Mouse (Mus musculus): ENCODE results near the gene Ahcyl2.

The Ahcyl2 gene

GRCm38 (mm10) chr6:29838531-29838930 lies 70.7 kb downstream of the Ahcyl2 start:
- H3K27me3 ChIP-seq (ENCODE audit: control insufficient read depth, insufficient read depth, low read length, poor library complexity, severe bottlenecking), result no peaks in the 10 kb centered on the region
- DNase-seq (ENCODE audit: low read depth, low spot score), result peak; percentile 85
- no peaks in the 10 kb centered on the region for H3K36me3 ChIP-seq (ENCODE audit: control insufficient read depth, insufficient read depth, low read length, poor library complexity, severe bottlenecking)

- no peak for DNase-seq (ENCODE audit: low read depth, low spot score)
- Histone ChIP-seq H3K27me3 (ENCODE audit: control insufficient read depth, insufficient read depth, low read length, poor library complexity, severe bottlenecking) (no peaks in the 10 kb centered on the region), H3K36me3 (ENCODE audit: control insufficient read depth, insufficient read depth, low read length, poor library complexity, severe bottlenecking) (no peaks in the 10 kb centered on the region)
Observed at GRCm38 (mm10) chr6:29840008-29840407, 72.2 kb downstream of the Ahcyl2 start.

GRCm38 (mm10) chr6:29841461-29841860 lies 73.7 kb downstream of the Ahcyl2 start:
- DNase-seq (ENCODE audit: low read depth, low spot score), result no peak
- H3K27me3 ChIP-seq (ENCODE audit: control insufficient read depth, insufficient read depth, low read length, poor library complexity, severe bottlenecking), result no peaks in the 10 kb centered on the region

GRCm38 (mm10) chr6:29847643-29848166 lies 79.9 kb downstream of the Ahcyl2 start:
- Histone ChIP-seq H3K27me3 (ENCODE audit: control insufficient read depth, insufficient read depth, low read length, poor library complexity, severe bottlenecking) (no peaks in the 10 kb centered on the region), H3K36me3 (ENCODE audit: control insufficient read depth, insufficient read depth, low read length, poor library complexity, severe bottlenecking) (no peaks in the 10 kb centered on the region)
- DNase-seq (ENCODE audit: low read depth, low spot score), result no peak

More at GRCm38 (mm10) chr6:29841461-29841860, 73.7 kb downstream of the Ahcyl2 start:
- H3K36me3 ChIP-seq (ENCODE audit: control insufficient read depth, insufficient read depth, low read length, poor library complexity, severe bottlenecking), result no peaks in the 10 kb centered on the region

- no peak for DNase-seq (ENCODE audit: low read depth, low spot score)
- Histone ChIP-seq H3K27me3 (ENCODE audit: control insufficient read depth, insufficient read depth, low read length, poor library complexity, severe bottlenecking) (no peaks in the 10 kb centered on the region), H3K36me3 (ENCODE audit: control insufficient read depth, insufficient read depth, low read length, poor library complexity, severe bottlenecking) (no peaks in the 10 kb centered on the region)
Observed at GRCm38 (mm10) chr6:29848808-29849207, 81.0 kb downstream of the Ahcyl2 start.

- no peaks in the 10 kb centered on the region for H3K36me3 ChIP-seq (ENCODE audit: control insufficient read depth, insufficient read depth, low read length, poor library complexity, severe bottlenecking)
- no peak for DNase-seq (ENCODE audit: low read depth, low spot score)
- H3K27me3 ChIP-seq (ENCODE audit: control insufficient read depth, insufficient read depth, low read length, poor library complexity, severe bottlenecking), result no peaks in the 10 kb centered on the region
Observed at GRCm38 (mm10) chr6:29850096-29850495, 82.3 kb downstream of the Ahcyl2 start.

GRCm38 (mm10) chr6:29850747-29851146 lies 82.9 kb downstream of the Ahcyl2 start:
- Histone ChIP-seq H3K27me3 (ENCODE audit: control insufficient read depth, insufficient read depth, low read length, poor library complexity, severe bottlenecking) (no peaks in the 10 kb centered on the region), H3K36me3 (ENCODE audit: control insufficient read depth, insufficient read depth, low read length, poor library complexity, severe bottlenecking) (no peaks in the 10 kb centered on the region)
- no peak for DNase-seq (ENCODE audit: low read depth, low spot score)

- no peaks in the 10 kb centered on the region for H3K27me3 ChIP-seq (ENCODE audit: control insufficient read depth, insufficient read depth, low read length, poor library complexity, severe bottlenecking)
- DNase-seq (ENCODE audit: low read depth, low spot score), result no peak
- no peaks in the 10 kb centered on the region for H3K36me3 ChIP-seq (ENCODE audit: control insufficient read depth, insufficient read depth, low read length, poor library complexity, severe bottlenecking)
Observed at GRCm38 (mm10) chr6:29851873-29852272, 84.1 kb downstream of the Ahcyl2 start.

GRCm38 (mm10) chr6:29853213-29853899 lies 85.5 kb downstream of the Ahcyl2 start:
- peak; percentile 79 for DNase-seq (ENCODE audit: low read depth, low spot score)
- no peaks in the 10 kb centered on the region for H3K27me3 ChIP-seq (ENCODE audit: control insufficient read depth, insufficient read depth, low read length, poor library complexity, severe bottlenecking)
- H3K36me3 ChIP-seq (ENCODE audit: control insufficient read depth, insufficient read depth, low read length, poor library complexity, severe bottlenecking), result no peaks in the 10 kb centered on the region

- no peaks in the 10 kb centered on the region for H3K27me3 ChIP-seq (ENCODE audit: control insufficient read depth, insufficient read depth, low read length, poor library complexity, severe bottlenecking)
- DNase-seq (ENCODE audit: low read depth, low spot score), result no peak
- H3K36me3 ChIP-seq (ENCODE audit: control insufficient read depth, insufficient read depth, low read length, poor library complexity, severe bottlenecking), result no peaks in the 10 kb centered on the region
Observed at GRCm38 (mm10) chr6:29853900-29854390, 86.1 kb downstream of the Ahcyl2 start.

GRCm38 (mm10) chr6:29858619-29859018 lies 90.8 kb downstream of the Ahcyl2 start:
- Histone ChIP-seq H3K27me3 (ENCODE audit: control insufficient read depth, insufficient read depth, low read length, poor library complexity, severe bottlenecking) (no peaks in the 10 kb centered on the region), H3K36me3 (ENCODE audit: control insufficient read depth, insufficient read depth, low read length, poor library complexity, severe bottlenecking) (no peaks in the 10 kb centered on the region)
- peak; percentile 50 for DNase-seq (ENCODE audit: low read depth, low spot score)

- Histone ChIP-seq H3K36me3 (ENCODE audit: control insufficient read depth, insufficient read depth, low read length, poor library complexity, severe bottlenecking) (no peaks in the 10 kb centered on the region), H3K27me3 (ENCODE audit: control insufficient read depth, insufficient read depth, low read length, poor library complexity, severe bottlenecking) (no peaks in the 10 kb centered on the region)
- DNase-seq (ENCODE audit: low read depth, low spot score), result no peak
Observed at GRCm38 (mm10) chr6:29859344-29859743, 91.5 kb downstream of the Ahcyl2 start.

GRCm38 (mm10) chr6:29860238-29860637 lies 92.4 kb downstream of the Ahcyl2 start:
- H3K27me3 ChIP-seq (ENCODE audit: control insufficient read depth, insufficient read depth, low read length, poor library complexity, severe bottlenecking), result no peaks in the 10 kb centered on the region

GRCm38 (mm10) chr6:29864926-29865325 lies 97.1 kb downstream of the Ahcyl2 start:
- Histone ChIP-seq H3K36me3 (ENCODE audit: control insufficient read depth, insufficient read depth, low read length, poor library complexity, severe bottlenecking) (no peaks in the 10 kb centered on the region), H3K27me3 (ENCODE audit: control insufficient read depth, insufficient read depth, low read length, poor library complexity, severe bottlenecking) (no peaks in the 10 kb centered on the region)
- no peak for DNase-seq (ENCODE audit: low read depth, low spot score)

More at GRCm38 (mm10) chr6:29860238-29860637, 92.4 kb downstream of the Ahcyl2 start:
- no peaks in the 10 kb centered on the region for H3K36me3 ChIP-seq (ENCODE audit: control insufficient read depth, insufficient read depth, low read length, poor library complexity, severe bottlenecking)
- DNase-seq (ENCODE audit: low read depth, low spot score), result peak; percentile 83

GRCm38 (mm10) chr6:29866935-29867724 lies 99.3 kb downstream of the Ahcyl2 start:
- H3K27me3 ChIP-seq (ENCODE audit: control insufficient read depth, insufficient read depth, low read length, poor library complexity, severe bottlenecking), result no peaks in the 10 kb centered on the region
- H3K36me3 ChIP-seq (ENCODE audit: control insufficient read depth, insufficient read depth, low read length, poor library complexity, severe bottlenecking), result no peaks in the 10 kb centered on the region
- no peak for DNase-seq (ENCODE audit: low read depth, low spot score)

Data from splenic B cell, adult 2 months (primary cell).